Mouse (Mus musculus) ovary, postnatal 36 days (tissue): ENCODE data around the gene Gm49387.
"Not testable (repeated sequence)": the region's sequence is repeated elsewhere in the genome, so short reads cannot be mapped to it uniquely, and the experiment has no call there.

ENCODE experiments used
- DNase-seq: peaks from one replicate; pipeline ENCODE4 v3.0.0; 2022; ENCODE audit warnings: low spot score, mixed read lengths

Gm49387 gene

GRCm38 (mm10) chr14:31630677-31631076, 10.0 kb downstream of the Gm49387 start:
- DNase-seq = no peak

GRCm38 (mm10) chr14:31622748-31623147, 17.9 kb downstream of the Gm49387 start:
- no peak for DNase-seq

GRCm38 (mm10) chr14:31620591-31621223, 20.0 kb downstream of the Gm49387 start:
- DNase-seq = no peak

GRCm38 (mm10) chr14:31617997-31618396, 22.7 kb downstream of the Gm49387 start:
- DNase-seq = no peak

GRCm38 (mm10) chr14:31617204-31617603, 23.5 kb downstream of the Gm49387 start:
- DNase-seq = no peak

GRCm38 (mm10) chr14:31613671-31614070, 27.0 kb downstream of the Gm49387 start:
- DNase-seq = no peak

GRCm38 (mm10) chr14:31611986-31612385, 28.7 kb downstream of the Gm49387 start:
- DNase-seq = no peak

- DNase-seq = no peak
Measured at GRCm38 (mm10) chr14:31605514-31605913, 35.2 kb downstream of the Gm49387 start.

- no peak for DNase-seq
Measured at GRCm38 (mm10) chr14:31604916-31605315, 35.8 kb downstream of the Gm49387 start.

- not testable (repeated sequence) for DNase-seq
Measured at GRCm38 (mm10) chr14:31602616-31602979, 38.1 kb downstream of the Gm49387 start.

GRCm38 (mm10) chr14:31601908-31602615, 38.6 kb downstream of the Gm49387 start:
- no peak for DNase-seq

- no peak for DNase-seq
Measured at GRCm38 (mm10) chr14:31597446-31597845, 43.2 kb downstream of the Gm49387 start.

- DNase-seq = no peak
Measured at GRCm38 (mm10) chr14:31596408-31596807, 44.3 kb downstream of the Gm49387 start.

- no peak for DNase-seq
Measured at GRCm38 (mm10) chr14:31594693-31595092, 46.0 kb downstream of the Gm49387 start.

- no peak for DNase-seq
Measured at GRCm38 (mm10) chr14:31593036-31593435, 47.6 kb downstream of the Gm49387 start.

GRCm38 (mm10) chr14:31591243-31591642, 49.4 kb downstream of the Gm49387 start, which contains the start of gene Colq:
Colq (minus strand) TSS chr14:31591343.
- DNase-seq = no peak

GRCm38 (mm10) chr14:31586451-31586850, 54.2 kb downstream of the Gm49387 start:
- DNase-seq = no peak

- no peak for DNase-seq
Measured at GRCm38 (mm10) chr14:31583082-31583481, 57.6 kb downstream of the Gm49387 start.

GRCm38 (mm10) chr14:31577966-31578735, 62.5 kb downstream of the Gm49387 start:
- no peak for DNase-seq

GRCm38 (mm10) chr14:31576846-31577697, 63.6 kb downstream of the Gm49387 start:
- no peak for DNase-seq

- DNase-seq = no peak
Measured at GRCm38 (mm10) chr14:31575866-31576265, 64.8 kb downstream of the Gm49387 start.
